Mouse (Mus musculus) heart, embryonic 11.5 days (tissue): ENCODE data around the gene Cmc1. TPM values are rescaled to one million over a fixed set of nuclear protein-coding genes. Genes with fewer than 3 reads are reported as not detected.
A peak's percentile ranks its signal among the peaks of the same experiment; 100 is the strongest.

Experiments used
- ATAC-seq: fragments of 200-750 bp; cut with Nextera tagmentation; replicated peaks from 2 replicates; pipeline ENCODE4 v1.8.0; 2017; ENCODE audit warnings: moderate library complexity; ENCODE audit not compliant: insufficient number of reproducible peaks, low FRiP score, low TSS enrichment
- H3K27ac ChIP-seq: fragments of 300-500 bp; sonication (generic); 2 replicates; pipeline ENCODE4 v1.5.1; 2014; ENCODE audit warnings: mild to moderate bottlenecking, low read depth, low read length
- H3K27me3 ChIP-seq: fragments of 300-500 bp; sonication (generic); 2 replicates; pipeline ENCODE4 v1.6.1; 2014; ENCODE audit warnings: mild to moderate bottlenecking, low read length, mixed read lengths; ENCODE audit not compliant: control insufficient read depth, insufficient read depth
- H3K36me3 ChIP-seq: fragments of 300-500 bp; sonication (generic); 2 replicates; pipeline ENCODE4 v1.6.1; 2014; ENCODE audit warnings: mild to moderate bottlenecking, low read length, moderate library complexity, mixed read lengths; ENCODE audit not compliant: control insufficient read depth, insufficient read depth
- H3K4me1 ChIP-seq: fragments of 300-500 bp; sonication (generic); 2 replicates; pipeline ENCODE4 v1.6.1; 2014; ENCODE audit warnings: low read length; ENCODE audit not compliant: control insufficient read depth, insufficient read depth
- H3K4me2 ChIP-seq: fragments of 300-500 bp; sonication (generic); 2 replicates; pipeline ENCODE4 v1.6.1; 2014; ENCODE audit warnings: mild to moderate bottlenecking, moderate library complexity
- H3K4me3 ChIP-seq: fragments of 300-500 bp; sonication (generic); 2 replicates; pipeline ENCODE4 v1.5.1; 2014; ENCODE audit warnings: low read depth, low read length
- H3K9ac ChIP-seq: fragments of 300-500 bp; sonication (generic); 2 replicates; pipeline ENCODE4 v1.6.1; 2014; ENCODE audit warnings: mild to moderate bottlenecking, low read depth, low read length, moderate library complexity
- H3K9me3 ChIP-seq: fragments of 300-500 bp; sonication (generic); replicated peaks from 2 replicates; pipeline ENCODE4 v1.6.1; 2016; ENCODE audit warnings: low read length; ENCODE audit not compliant: control insufficient read depth
- WGBS: fragments of 180-500 bp; shearing (Covaris S2); extraction: QIAGEN DNeasy Blood & Tissue Kit; methylation state at CpG from one replicate; pipeline ENCODE4 v1.1.7; 2014; ENCODE audit not compliant: insufficient replicate concordance; 5-methylcytosine and 5-hydroxymethylcytosine counted together
- polyA plus RNA-seq: library from polyadenylated mRNA; unstranded; fragments of >200 nt; fragmentation: Nextera tagmentation; extraction: Ambion mirVana; gene quantifications from 2 replicates; pipeline ENCODE4 v1.2.1, GENCODE M21; 2014

Gene Cmc1
- polyA plus RNA-seq, 1 experiment from 2014 or later: 39.3 TPM

GRCm38 (mm10) chr9:118059101-118059500 lies 90.9 kb downstream of the Cmc1 start:
- H3K4me1 ChIP-seq: no peaks in the 10 kb centered on the region

GRCm38 (mm10) chr9:118053286-118053685 lies 96.7 kb downstream of the Cmc1 start:
- Histone ChIP-seq H3K4me3 (no peak overlapping the region), H3K9me3 (no peaks in the 10 kb centered on the region), H3K27ac (no peak overlapping the region), H3K4me2 (no peak overlapping the region), H3K9ac (no peak overlapping the region), H3K4me1 (no peaks in the 10 kb centered on the region), H3K36me3 (peaks cover 15% of the 10 kb centered on the region), H3K27me3 (no peaks in the 10 kb centered on the region)
- no peak for ATAC-seq
- 57% methylated on average over 1 of the region's 1 CpGs for WGBS

More at GRCm38 (mm10) chr9:118059101-118059500, 90.9 kb downstream of the Cmc1 start:
- Histone ChIP-seq H3K9ac (no peak overlapping the region), H3K27ac (no peak overlapping the region), H3K9me3 (no peaks in the 10 kb centered on the region), H3K36me3 (peaks cover 11% of the 10 kb centered on the region), H3K4me3 (no peak overlapping the region), H3K27me3 (no peaks in the 10 kb centered on the region), H3K4me2 (no peak overlapping the region)
- ATAC-seq: no peak
- 77% methylated on average over 3 of the region's 3 CpGs for WGBS

GRCm38 (mm10) chr9:118045011-118045533 lies 104.9 kb downstream of the Cmc1 start:
- 80% methylated on average over 1 of the region's 1 CpGs for WGBS

GRCm38 (mm10) chr9:118043581-118043980 lies 106.4 kb downstream of the Cmc1 start:
- H3K4me2 ChIP-seq: no peak overlapping the region
- 90% methylated on average over 3 of the region's 3 CpGs for whole genome bisulfite sequencing
- H3K27ac ChIP-seq: no peak overlapping the region
- no peak overlapping the region for H3K9ac ChIP-seq
- H3K27me3 ChIP-seq: no peaks in the 10 kb centered on the region
- H3K4me3 ChIP-seq: no peak overlapping the region
- H3K9me3 ChIP-seq: no peaks in the 10 kb centered on the region
- no peaks in the 10 kb centered on the region; the same call in 1 of the 2 replicates for H3K36me3 ChIP-seq
- H3K4me1 ChIP-seq: peaks cover 8% of the 10 kb centered on the region; the same call in 1 of the 2 replicates
- no peak for ATAC-seq

More at GRCm38 (mm10) chr9:118045011-118045533, 104.9 kb downstream of the Cmc1 start:
- Histone ChIP-seq H3K27ac (no peak overlapping the region), H3K4me3 (no peak overlapping the region), H3K9me3 (no peaks in the 10 kb centered on the region), H3K4me2 (no peak overlapping the region), H3K36me3 (peaks cover 2% of the 10 kb centered on the region; the same call in 1 of the 2 replicates), H3K4me1 (peaks cover 8% of the 10 kb centered on the region; the same call in 1 of the 2 replicates), H3K9ac (no peak overlapping the region), H3K27me3 (no peaks in the 10 kb centered on the region)
- no peak for ATAC-seq

- Histone ChIP-seq H3K4me3 (no peak overlapping the region), H3K27me3 (no peaks in the 10 kb centered on the region), H3K9me3 (no peaks in the 10 kb centered on the region), H3K27ac (no peak overlapping the region), H3K4me1 (peaks cover 8% of the 10 kb centered on the region; the same call in 1 of the 2 replicates), H3K36me3 (no peaks in the 10 kb centered on the region), H3K9ac (no peak overlapping the region), H3K4me2 (no peak overlapping the region)
- ATAC-seq: no peak
- 88% methylated on average over 4 of the region's 4 CpGs for WGBS
These were observed 107.2 kb downstream of the Cmc1 start for GRCm38 (mm10) chr9:118042738-118043137.

GRCm38 (mm10) chr9:118041646-118042045 lies 108.3 kb downstream of the Cmc1 start:
- Histone ChIP-seq H3K27ac (no peak overlapping the region), H3K4me2 (peak overlapping the region; percentile 83), H3K4me3 (peak overlapping the region; percentile 73), H3K9ac (peak overlapping the region; percentile 93), H3K9me3 (no peaks in the 10 kb centered on the region), H3K27me3 (no peaks in the 10 kb centered on the region), H3K36me3 (no peaks in the 10 kb centered on the region), H3K4me1 (peaks cover 8% of the 10 kb centered on the region; the same call in 1 of the 2 replicates)
- WGBS: 36% methylated on average over 5 of the region's 5 CpGs
- no peak for ATAC-seq

- no peak for ATAC-seq
- WGBS: under 1% methylated on average over 21 of the region's 21 CpGs
- H3K27me3 ChIP-seq: no peaks in the 10 kb centered on the region
- peaks cover 8% of the 10 kb centered on the region; the same call in 1 of the 2 replicates for H3K4me1 ChIP-seq
- no peaks in the 10 kb centered on the region for H3K9me3 ChIP-seq
- H3K9ac ChIP-seq: peak overlapping the region; percentile 93
- H3K4me2 ChIP-seq: peak overlapping the region; percentile 83
- no peaks in the 10 kb centered on the region for H3K36me3 ChIP-seq
- peak overlapping the region; percentile 73 for H3K4me3 ChIP-seq
- H3K27ac ChIP-seq: peak overlapping the region; percentile 97
These were observed 109.0 kb downstream of the Cmc1 start for GRCm38 (mm10) chr9:118041022-118041400.

- H3K9ac ChIP-seq: peak within 1 kb of the TSS; percentile 93
- peaks cover 8% of the 10 kb centered on the region; the same call in 1 of the 2 replicates for H3K4me1 ChIP-seq
- no peaks in the 10 kb centered on the region for H3K27me3 ChIP-seq
- peak; percentile 99 for ATAC-seq
- no peaks in the 10 kb centered on the region for H3K36me3 ChIP-seq
- peak within 1 kb of the TSS; percentile 73 for H3K4me3 ChIP-seq
- H3K27ac ChIP-seq: peak within 1 kb of the TSS; percentile 97
- WGBS: under 1% methylated on average over 87 of the region's 87 CpGs
- H3K9me3 ChIP-seq: no peaks in the 10 kb centered on the region
- peak within 1 kb of the TSS; percentile 83 for H3K4me2 ChIP-seq
These were observed 109.6 kb downstream of the Cmc1 start, which contains the start of gene Azi2 for GRCm38 (mm10) chr9:118040218-118041021. Gene Azi2, plus strand, starts transcription at chr9:118040499.
